Mouse (Mus musculus) thymus, postnatal 0 days (tissue): ENCODE measurements around the gene Htr1a. TPM values are rescaled to one million over a fixed set of nuclear protein-coding genes. Genes with fewer than 3 reads are reported as not detected.

Experiments used
- DNase-seq: peaks from one replicate; pipeline ENCODE4 v3.0.0-alpha.2; 2015; ENCODE audit warnings: low spot score
- polyA plus RNA-seq: library from polyadenylated mRNA; unstranded; fragments of >200 nt; fragmentation: Nextera tagmentation; extraction: Ambion mirVana; gene quantifications from 2 replicates; pipeline ENCODE4 v1.2.1, GENCODE M21; 2015

Gene Htr1a
- polyA plus RNA-seq, result not detected in 2 replicates

DNA sequence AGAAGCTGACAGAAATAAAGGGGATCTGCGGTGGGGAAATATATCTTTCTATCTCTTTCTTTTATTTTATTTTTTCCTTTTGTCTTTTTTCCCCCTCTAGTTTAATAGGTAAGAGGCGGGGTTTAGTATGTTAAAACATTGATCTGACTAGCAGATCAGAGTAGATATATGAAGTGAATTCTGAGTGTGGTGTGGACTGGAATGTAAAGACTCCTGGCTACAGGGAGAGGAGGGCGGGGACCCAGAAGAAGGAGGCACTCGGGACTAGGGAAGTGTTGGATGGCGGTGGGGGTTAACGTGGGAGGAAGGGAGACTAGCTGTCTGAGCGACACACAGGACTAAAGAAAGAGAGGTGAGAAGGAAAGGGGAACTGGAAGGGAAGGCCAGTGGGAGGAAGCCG lies at the start of gene Htr1a:
TSS of gene Htr1a (plus strand) at position 301 of the 400 bp plus-strand sequence.
- no peak for DNase-seq

DNA sequence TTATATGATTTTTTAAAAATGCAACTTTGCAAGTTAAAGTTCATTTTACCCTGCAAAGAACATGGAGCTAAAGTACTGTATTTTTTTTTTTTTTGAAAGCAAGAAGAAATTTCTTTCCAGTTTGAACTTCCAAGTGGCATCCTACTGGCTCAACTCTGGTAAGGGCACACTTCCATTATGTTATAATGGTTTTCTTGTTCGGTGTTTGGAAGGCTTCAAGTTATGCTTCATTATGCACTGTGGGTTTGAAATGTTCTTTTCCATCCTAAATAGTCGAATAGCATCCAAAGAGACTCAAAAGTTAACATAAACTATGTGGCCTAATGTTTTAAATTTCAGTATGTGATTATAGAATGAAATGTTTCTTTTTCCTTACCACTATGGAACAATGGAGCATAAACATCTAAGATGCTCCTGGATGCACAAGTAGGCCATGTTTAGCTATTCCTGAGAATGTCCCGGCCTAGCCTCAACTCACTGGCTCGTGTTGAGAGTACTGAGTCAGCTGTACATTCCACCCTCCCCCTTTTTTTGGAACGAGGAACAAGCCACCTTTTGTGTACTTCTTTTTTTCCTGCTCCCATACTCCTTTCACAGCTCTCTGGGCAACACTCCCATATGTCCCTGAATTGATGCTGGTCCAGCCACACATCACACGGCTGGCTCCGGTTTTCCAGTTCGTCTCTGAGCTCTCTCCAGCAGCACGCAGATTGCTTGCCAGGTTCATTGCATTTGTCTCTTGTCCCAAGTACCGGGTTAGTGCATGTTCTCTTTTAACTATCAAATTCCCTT lies 31.7 kb upstream of the Htr1a start:
- DNase-seq, result no peak

DNA sequence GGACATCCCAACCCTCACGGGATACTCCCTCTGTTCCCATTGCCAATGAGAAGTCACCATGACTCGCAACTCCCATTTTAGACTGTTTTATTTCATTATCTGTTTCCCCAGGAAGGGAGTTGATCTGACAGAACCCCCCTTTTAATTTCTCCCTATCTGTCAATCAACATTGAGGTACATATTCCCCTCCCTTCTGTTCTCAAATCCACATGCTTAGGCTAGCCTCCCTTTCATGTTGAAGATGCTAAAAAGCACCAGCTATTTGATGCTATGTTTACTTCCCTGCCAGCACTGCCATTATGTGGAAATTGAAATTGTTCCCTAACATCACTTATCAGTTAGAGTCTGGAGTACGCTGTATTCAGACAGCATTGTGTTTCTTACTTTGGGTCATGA lies 31.1 kb upstream of the Htr1a start:
- no peak for DNase-seq

DNA sequence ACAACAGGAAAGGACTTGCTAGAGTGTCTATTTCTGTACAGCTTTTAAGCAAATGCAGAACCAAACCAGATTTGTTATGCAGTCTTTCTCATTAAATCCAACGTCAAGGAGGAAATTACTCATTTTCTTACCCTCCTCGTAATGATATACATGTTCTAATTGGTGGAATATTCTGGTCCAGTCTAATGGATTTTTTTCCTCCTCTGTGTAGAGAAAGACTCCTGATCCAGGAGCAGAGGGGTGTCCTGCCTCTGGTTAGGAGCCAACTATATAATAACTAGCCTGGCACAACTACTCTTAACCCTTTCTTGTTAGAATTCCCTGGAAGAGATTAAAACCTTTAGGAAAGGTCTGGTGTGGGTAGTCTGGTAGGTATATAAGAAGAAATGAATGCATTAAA lies 10.3 kb upstream of the Htr1a start:
- DNase-seq, result no peak

DNA sequence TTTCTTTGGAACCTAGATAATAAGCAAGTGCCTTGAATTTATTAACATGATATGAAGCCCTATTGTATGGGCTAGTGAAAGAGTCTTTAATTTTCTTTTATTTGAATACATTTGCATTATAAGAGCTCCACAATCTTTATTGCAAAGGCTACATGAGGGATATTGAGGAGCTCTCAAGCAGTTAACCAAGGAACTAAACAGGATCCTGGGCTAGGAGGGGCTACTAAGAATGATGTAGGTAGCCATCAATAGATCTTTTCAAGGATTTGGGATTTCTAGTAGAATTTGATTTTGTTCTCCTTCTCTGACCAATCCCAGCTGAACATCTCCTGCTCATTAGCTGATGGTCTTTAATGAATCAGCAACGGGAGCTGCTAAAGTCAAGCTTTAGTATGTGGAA lies 9.8 kb upstream of the Htr1a start:
- no peak for DNase-seq

DNA sequence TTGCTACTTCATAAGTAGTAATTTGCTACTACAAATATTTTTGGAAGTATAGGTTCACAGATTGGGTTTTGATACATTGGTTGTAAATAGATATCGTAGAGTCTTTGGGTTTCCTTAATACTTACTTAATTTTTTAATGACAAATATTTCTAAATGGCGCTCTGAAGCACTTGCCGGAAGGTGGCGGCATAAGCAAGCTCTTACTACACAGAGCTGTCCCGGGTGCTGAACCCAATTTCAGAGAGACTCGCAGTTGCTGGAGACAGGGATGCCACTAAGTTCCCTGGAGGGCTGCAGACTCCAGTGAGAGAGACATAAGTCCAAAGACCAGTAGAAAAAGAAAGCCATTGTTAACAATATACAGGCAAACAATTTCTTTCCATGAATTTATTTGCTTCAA lies 863 bp upstream of the Htr1a start:
- peak; percentile 8 for DNase-seq

DNA sequence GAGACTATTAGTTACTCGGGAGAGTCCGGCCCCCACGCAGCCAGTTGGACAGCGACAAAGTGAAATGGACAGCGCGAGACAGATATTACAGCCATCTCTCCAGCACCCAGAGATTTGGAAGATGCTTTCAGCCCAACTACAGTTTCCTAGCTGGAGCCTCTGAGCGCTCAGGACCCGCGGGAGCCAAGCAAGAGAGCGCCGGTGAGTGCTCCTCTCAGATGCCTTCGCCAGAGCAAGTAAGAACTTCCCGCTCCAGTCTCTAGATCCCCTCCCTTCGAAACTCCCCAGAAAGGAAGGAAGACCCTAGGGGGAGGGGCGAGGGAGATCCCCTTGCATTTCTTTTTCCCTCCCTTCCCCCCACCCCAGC lies 415 bp downstream of the Htr1a start:
- DNase-seq, result no peak

DNA sequence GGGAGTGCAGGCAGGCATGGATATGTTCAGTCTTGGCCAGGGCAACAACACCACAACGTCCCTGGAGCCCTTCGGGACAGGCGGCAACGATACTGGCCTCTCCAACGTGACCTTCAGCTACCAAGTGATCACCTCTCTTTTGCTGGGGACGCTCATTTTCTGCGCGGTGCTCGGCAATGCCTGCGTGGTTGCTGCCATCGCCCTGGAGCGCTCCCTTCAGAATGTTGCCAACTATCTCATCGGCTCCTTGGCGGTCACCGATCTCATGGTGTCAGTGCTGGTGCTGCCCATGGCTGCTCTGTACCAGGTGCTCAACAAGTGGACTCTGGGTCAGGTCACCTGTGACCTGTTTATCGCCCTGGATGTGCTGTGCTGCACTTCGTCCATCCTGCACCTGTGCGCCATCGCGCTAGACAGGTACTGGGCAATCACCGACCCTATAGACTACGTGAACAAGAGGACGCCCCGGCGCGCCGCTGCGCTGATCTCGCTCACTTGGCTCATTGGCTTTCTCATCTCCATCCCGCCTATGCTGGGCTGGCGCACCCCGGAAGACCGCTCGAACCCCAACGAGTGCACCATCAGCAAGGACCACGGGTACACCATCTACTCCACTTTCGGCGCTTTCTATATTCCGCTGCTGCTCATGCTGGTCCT lies 927 bp downstream of the Htr1a start:
- DNase-seq, result no peak

DNA sequence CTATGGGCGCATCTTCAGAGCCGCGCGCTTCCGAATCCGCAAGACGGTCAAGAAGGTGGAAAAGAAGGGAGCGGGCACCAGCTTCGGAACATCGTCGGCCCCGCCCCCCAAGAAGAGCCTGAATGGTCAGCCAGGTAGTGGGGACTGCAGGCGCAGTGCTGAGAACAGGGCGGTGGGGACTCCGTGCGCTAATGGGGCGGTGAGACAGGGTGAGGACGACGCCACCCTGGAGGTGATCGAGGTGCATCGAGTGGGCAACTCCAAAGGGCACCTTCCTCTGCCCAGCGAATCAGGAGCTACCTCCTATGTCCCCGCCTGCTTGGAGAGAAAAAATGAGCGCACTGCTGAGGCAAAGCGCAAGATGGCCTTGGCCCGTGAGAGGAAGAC lies 1.4 kb downstream of the Htr1a start:
- DNase-seq, result no peak

DNA sequence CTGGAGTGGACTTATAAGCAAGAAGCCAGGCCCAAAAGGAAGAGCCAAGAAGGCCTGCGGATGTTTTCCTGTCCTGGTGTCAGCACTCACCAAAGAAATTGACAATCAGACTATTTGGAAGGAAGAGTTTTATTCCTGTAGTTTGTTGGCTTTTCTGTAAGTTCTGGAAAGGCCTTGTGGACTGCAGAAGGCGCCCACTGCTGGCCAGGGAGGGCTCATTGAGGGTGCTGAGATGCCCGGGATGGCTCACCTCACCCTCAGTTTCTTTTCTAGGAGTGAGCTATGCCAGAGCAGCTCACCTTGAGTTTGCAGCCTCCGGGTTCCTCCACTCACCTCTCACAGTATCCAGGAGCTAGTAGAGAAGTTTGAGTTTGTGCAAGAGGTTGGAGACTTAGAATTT lies 2.8 kb downstream of the Htr1a start:
- no peak for DNase-seq

DNA sequence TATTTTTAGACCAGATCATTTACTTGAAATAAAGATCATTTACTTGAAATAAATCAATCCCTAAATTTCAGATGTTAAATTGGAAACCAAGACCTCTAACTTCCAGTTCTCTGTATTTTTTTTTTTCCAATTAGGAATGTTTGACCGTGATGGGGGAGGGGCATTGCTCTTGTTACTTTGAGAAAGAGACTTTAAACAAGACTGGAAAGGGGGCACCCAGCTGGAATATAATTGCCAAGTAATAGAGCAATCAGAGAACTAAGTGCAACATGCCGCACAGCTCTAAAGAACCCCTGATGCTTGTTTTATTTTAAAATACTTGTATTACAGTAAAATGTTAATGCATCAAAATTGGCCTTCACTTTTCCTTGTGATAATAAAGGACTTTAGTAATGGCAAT lies 4.3 kb downstream of the Htr1a start:
- no peak for DNase-seq

DNA sequence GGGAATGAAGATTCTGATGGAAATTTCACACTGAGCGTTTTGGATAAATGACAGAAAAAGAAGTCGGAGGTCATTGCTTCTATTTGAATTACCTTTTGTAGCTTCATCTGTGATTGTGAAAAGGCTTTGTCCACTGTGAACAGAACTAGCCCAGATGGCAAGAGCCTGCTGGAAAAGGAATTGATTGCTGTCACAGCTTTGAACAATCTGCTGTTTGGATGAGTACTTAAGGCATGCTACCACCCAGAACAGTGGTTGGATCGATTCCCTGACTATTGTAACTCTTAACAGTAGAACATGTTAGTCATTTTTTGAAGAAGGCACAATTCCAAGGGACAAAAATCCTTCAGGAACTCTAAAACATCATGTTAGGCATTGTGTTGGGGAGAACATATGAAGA lies 8.1 kb downstream of the Htr1a start:
- no peak for DNase-seq

Other genes with a start within 250 kb of the Htr1a start
- 4.9 and 6.4 TPM in 2 replicates for gene Rnf180, start 148.8 kb upstream of the Htr1a start, polyA plus RNA-seq